Mouse (Mus musculus) forebrain, embryonic 15.5 days (tissue): ENCODE data around the gene 1700016D06Rik. TPM values are rescaled to one million over a fixed set of nuclear protein-coding genes. Genes with fewer than 3 reads are reported as not detected.

ENCODE experiments used
- ATAC-seq: fragments of 200-750 bp; cut with Nextera tagmentation; replicated peaks from 2 replicates; pipeline ENCODE4 v1.8.0; 2017; ENCODE audit warnings: mild to moderate bottlenecking, moderate TSS enrichment, moderate library complexity
- H3K27ac ChIP-seq: fragments of 300-500 bp; sonication (generic); replicated peaks from 2 replicates; pipeline ENCODE4 v1.5.1; 2015; ENCODE audit warnings: mild to moderate bottlenecking, inconsistent platforms
- H3K27me3 ChIP-seq: fragments of 300-500 bp; sonication (generic); 2 replicates; pipeline ENCODE4 v1.6.1; 2015; ENCODE audit warnings: inconsistent platforms
- H3K36me3 ChIP-seq: fragments of 300-500 bp; sonication (generic); 2 replicates; pipeline ENCODE4 v1.6.1; 2015; ENCODE audit warnings: mild to moderate bottlenecking, inconsistent platforms
- H3K4me1 ChIP-seq: fragments of 300-500 bp; sonication (generic); 2 replicates; pipeline ENCODE4 v1.6.1; 2015; ENCODE audit warnings: inconsistent platforms
- H3K4me2 ChIP-seq: fragments of 300-500 bp; sonication (generic); replicated peaks from 2 replicates; pipeline ENCODE4 v1.6.1; 2015; ENCODE audit warnings: mild to moderate bottlenecking, inconsistent platforms
- H3K4me3 ChIP-seq: fragments of 300-500 bp; sonication (generic); 2 replicates; pipeline ENCODE4 v1.5.1; 2015; ENCODE audit warnings: mild to moderate bottlenecking, inconsistent platforms
- H3K9ac ChIP-seq: fragments of 300-500 bp; sonication (generic); replicated peaks from 2 replicates; pipeline ENCODE4 v1.6.1; 2015; ENCODE audit warnings: mild to moderate bottlenecking, inconsistent platforms
- H3K9me3 ChIP-seq: fragments of 300-500 bp; sonication (generic); 2 replicates; pipeline ENCODE4 v1.6.1; 2016; ENCODE audit warnings: inconsistent platforms
- WGBS: fragments of 180-500 bp; shearing (Covaris S2); methylation state at CpG from one replicate; pipeline ENCODE4 v1.1.7; 2015; ENCODE audit warnings: mixed read lengths; 5-methylcytosine and 5-hydroxymethylcytosine counted together
- polyA plus RNA-seq: library from polyadenylated mRNA; unstranded; fragments of >200 nt; fragmentation: Nextera tagmentation; extraction: Ambion mirVana; gene quantifications from 2 replicates; pipeline ENCODE4 v1.2.1, GENCODE M21; 2015

Gene 1700016D06Rik
- polyA plus RNA-seq, 1 experiment from 2014 or later: 0.25 TPM

DNA sequence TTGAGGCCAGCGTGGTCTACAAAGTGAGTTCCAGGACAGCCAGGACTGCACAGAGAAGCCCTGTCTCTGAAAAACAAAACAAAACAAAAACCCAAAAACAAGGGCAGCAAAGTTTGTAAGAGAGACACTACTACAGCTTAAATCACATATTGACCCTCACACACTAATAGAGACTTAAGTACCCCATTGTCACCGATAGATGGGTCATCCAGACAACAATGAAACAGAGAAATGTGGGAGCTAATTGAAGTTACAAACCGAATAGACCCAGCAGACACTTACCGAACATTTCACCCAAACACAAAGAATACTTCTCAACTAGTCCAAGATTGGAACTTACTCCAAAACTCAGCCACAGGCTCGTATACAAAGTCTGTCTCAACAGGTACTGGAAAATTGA lies 50.8 kb downstream of the 1700016D06Rik start:
- Histone ChIP-seq H3K27ac (no peak overlapping the region), H3K36me3 (no peaks in the 10 kb centered on the region), H3K27me3 (no peaks in the 10 kb centered on the region), H3K9ac (no peak overlapping the region), H3K9me3 (no peaks in the 10 kb centered on the region), H3K4me3 (no peak overlapping the region), H3K4me1 (no peaks in the 10 kb centered on the region), H3K4me2 (no peak overlapping the region)
- WGBS: 84% methylated on average over 5 of the region's 5 CpGs
- ATAC-seq: no peak

DNA sequence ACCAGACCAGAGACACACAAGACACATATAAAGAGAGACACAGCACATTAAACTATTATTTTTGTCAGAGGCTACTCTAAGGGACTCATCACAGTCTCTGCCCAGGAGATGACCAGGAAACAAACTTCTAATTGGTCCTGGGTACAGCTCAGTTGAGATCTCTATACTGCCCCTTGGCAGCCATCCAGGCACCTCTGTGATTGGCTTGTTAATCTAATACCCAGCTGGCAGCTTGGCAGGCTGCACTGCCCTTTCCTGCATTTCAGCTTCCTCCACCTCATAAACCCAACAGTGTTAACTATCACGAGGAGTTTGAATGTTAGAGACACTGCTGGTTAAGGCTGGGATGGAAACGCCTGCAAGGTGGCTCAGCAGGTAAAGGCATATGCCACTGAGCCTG lies 57.7 kb downstream of the 1700016D06Rik start:
- no peak; the same call in 1 of the 2 replicates for ATAC-seq
- peaks cover 3% of the 10 kb centered on the region; the same call in 1 of the 2 replicates for H3K36me3 ChIP-seq

DNA sequence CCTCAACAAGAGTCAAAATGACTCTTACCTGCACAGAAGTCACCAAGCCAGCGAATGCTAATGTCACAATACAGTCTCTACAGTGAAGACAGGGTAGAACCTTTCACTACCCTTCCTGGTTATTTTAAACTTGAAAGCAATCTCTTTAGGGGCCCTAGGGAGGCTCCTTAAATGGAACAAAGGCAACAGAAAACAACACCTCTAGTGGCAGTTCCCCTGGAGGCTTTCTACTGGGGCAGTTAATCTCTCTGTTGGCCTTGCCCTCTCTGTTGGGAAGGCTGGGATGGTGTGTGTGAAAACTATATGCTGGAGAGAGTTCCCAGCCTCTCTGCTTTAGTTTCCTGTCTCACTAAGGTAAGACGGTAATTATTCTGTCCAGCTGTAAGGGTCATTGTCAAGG lies 60.3 kb downstream of the 1700016D06Rik start:
- H3K27ac ChIP-seq: no peak overlapping the region
- ATAC-seq: no peak
- no peaks in the 10 kb centered on the region for H3K9me3 ChIP-seq
- no peak overlapping the region for H3K4me3 ChIP-seq
- no peaks in the 10 kb centered on the region for H3K27me3 ChIP-seq
- peaks cover 3% of the 10 kb centered on the region; the same call in 1 of the 2 replicates for H3K36me3 ChIP-seq
- H3K4me1 ChIP-seq: peaks cover 9% of the 10 kb centered on the region
- no peak overlapping the region for H3K4me2 ChIP-seq
- H3K9ac ChIP-seq: no peak overlapping the region
- 68% methylated on average over 2 of the region's 2 CpGs for WGBS

More for the DNA sequence above, 57.7 kb downstream of the 1700016D06Rik start:
- Histone ChIP-seq H3K4me3 (no peak overlapping the region), H3K4me2 (no peak overlapping the region), H3K9ac (no peak overlapping the region), H3K27ac (no peak overlapping the region), H3K4me1 (no peaks in the 10 kb centered on the region), H3K9me3 (no peaks in the 10 kb centered on the region), H3K27me3 (no peaks in the 10 kb centered on the region)
- 44% methylated on average over 2 of the region's 2 CpGs for WGBS

DNA sequence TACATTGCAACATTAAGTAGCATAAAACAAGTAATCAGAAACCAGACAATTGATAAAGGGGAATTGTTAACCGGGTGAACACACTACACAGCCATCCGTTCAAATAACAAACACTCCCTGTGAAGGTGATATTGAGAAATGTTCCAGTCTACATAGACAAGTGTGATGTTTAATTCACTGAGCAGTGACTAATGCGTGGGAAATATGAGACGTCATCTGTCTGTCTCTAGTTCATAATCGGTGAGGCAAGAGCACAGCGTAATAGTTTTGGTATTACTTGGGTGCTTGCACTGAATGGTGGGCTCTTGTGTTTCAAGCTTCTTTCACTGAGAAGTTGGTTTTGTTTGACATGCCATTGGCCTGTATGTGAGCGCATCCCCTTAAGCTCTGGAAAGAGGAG lies 63.3 kb downstream of the 1700016D06Rik start:
- H3K4me2 ChIP-seq: no peak overlapping the region
- WGBS: 89% methylated on average over 7 of the region's 7 CpGs
- no peaks in the 10 kb centered on the region for H3K9me3 ChIP-seq
- peaks cover 3% of the 10 kb centered on the region; the same call in 1 of the 2 replicates for H3K36me3 ChIP-seq
- no peak overlapping the region for H3K9ac ChIP-seq
- H3K4me3 ChIP-seq: no peak overlapping the region
- H3K4me1 ChIP-seq: peaks cover 27% of the 10 kb centered on the region
- no peak for ATAC-seq
- H3K27me3 ChIP-seq: no peaks in the 10 kb centered on the region
- 0 out of 2 replicates have a peak overlapping the region, but pooled peaks have one; percentile 99 for H3K27ac ChIP-seq

DNA sequence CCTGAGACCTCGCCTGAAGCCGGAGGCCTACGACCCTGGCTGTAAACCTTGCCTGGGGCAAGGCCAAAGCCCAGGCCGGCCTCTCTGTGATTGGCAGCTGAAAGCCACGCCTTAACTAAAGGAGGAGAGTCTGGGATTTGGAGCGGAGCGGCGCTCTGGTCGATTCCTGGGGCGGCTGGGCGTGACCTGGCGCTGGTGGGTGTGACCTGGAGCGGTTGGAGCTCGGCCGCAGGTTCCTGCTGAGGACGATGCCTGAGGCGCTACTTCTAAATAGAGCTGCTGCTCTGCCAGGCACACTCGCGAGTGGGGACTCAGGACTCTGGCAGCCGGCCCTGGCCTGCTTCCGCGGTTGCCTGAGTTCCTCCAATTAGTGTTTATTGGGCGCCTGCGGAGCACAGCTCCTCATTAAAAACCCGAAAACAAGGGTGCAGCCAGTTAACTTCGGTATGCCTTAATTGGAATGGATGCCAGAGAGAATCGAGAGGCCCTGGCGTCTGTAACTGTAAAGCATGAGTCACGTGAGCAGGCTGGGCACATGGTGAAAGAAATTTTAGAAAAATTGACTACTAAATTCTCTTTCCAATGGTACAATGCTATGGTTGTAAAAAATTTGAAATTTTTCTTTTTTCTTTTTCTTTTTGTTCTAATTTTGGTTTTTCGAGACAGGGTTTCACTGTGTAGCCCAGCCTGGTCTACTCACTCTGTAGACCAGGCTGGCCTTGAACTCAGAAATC lies 64.4 kb downstream of the 1700016D06Rik start:
- H3K27me3 ChIP-seq: no peaks in the 10 kb centered on the region
- peak; percentile 48 for ATAC-seq
- 2% methylated on average over 30 of the region's 30 CpGs for WGBS
- peaks cover 34% of the 10 kb centered on the region for H3K4me1 ChIP-seq
- no peaks in the 10 kb centered on the region for H3K9me3 ChIP-seq
- peak overlapping the region; percentile 96 for H3K9ac ChIP-seq
- peak overlapping the region; percentile 73 for H3K4me2 ChIP-seq
- H3K4me3 ChIP-seq: peak overlapping the region; percentile 90
- peaks cover 8% of the 10 kb centered on the region for H3K36me3 ChIP-seq
- peak overlapping the region; percentile 99 for H3K27ac ChIP-seq

DNA sequence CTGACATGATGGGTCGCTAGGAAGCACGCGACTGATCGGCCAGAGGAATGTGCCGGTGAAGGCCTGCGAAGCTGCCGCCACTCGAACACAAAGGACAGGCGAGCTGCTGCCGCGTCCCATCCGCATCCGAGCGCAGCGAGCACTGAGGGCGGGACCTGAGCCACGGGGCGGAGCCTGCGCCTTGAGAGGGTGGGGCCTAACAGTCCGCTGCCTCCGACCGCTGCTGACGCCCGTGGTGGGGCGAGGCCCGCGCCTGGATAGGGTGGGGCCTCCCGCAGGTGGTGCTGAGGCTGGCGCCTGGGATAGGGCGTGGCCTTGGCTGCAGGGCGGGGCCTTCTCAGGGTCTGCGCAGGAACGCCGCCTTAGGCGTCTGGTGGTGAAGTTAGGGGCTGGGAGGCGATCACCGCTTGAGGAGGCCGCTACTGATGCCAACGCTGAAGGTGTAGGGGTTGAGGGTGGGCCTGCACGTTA lies 65.2 kb downstream of the 1700016D06Rik start, which contains the start of gene Ankrd10:
TSS of gene Ankrd10 (minus strand) at position 147 of the 471 bp plus-strand sequence.
- Histone ChIP-seq H3K9ac (peak within 1 kb of the TSS; percentile 96), H3K4me3 (peak within 1 kb of the TSS; percentile 90), H3K36me3 (peaks cover 14% of the 10 kb centered on the region), H3K27me3 (no peaks in the 10 kb centered on the region), H3K4me1 (peaks cover 38% of the 10 kb centered on the region), H3K9me3 (no peaks in the 10 kb centered on the region), H3K27ac (peak within 1 kb of the TSS; percentile 99), H3K4me2 (peak within 1 kb of the TSS; percentile 73)
- whole genome bisulfite sequencing: under 1% methylated on average over 40 of the region's 40 CpGs
- ATAC-seq: peak; percentile 93

DNA sequence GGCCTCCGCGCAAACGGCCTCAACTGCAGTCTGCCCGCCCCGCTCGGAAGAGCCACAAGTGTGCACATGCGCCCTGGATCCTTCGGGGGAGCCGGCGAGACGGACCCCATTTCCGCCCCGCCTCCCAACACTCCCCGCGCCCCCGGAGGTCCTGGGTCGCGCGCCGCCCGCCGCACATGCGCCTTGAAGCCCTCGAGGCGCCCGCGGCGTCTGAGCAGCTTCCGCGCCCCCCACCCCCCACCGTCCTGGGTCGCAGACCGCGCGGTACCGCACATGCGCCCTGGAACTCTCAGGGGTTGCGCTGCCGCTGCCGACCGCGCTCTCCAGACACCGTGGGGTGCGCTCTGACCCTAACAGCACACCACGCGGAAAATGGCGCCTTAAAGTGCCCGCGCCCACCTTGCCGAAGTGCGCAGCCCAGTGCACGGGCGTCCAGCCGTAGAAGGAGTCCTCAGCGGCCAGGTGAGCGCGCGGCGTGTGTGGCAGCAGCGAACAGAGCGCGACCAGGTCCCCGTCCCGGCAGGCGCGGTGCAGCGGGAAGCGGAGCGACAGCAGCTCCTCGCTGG lies 65.8 kb downstream of the 1700016D06Rik start:
- H3K9me3 ChIP-seq: no peaks in the 10 kb centered on the region
- H3K4me3 ChIP-seq: peak overlapping the region; percentile 90
- H3K27me3 ChIP-seq: no peaks in the 10 kb centered on the region
- H3K9ac ChIP-seq: peak overlapping the region; percentile 96
- WGBS: under 1% methylated on average over 70 of the region's 70 CpGs
- peaks cover 38% of the 10 kb centered on the region for H3K4me1 ChIP-seq
- H3K36me3 ChIP-seq: peaks cover 17% of the 10 kb centered on the region
- ATAC-seq: peak; percentile 85
- H3K4me2 ChIP-seq: peak overlapping the region; percentile 73
- peak overlapping the region; percentile 99 for H3K27ac ChIP-seq

DNA sequence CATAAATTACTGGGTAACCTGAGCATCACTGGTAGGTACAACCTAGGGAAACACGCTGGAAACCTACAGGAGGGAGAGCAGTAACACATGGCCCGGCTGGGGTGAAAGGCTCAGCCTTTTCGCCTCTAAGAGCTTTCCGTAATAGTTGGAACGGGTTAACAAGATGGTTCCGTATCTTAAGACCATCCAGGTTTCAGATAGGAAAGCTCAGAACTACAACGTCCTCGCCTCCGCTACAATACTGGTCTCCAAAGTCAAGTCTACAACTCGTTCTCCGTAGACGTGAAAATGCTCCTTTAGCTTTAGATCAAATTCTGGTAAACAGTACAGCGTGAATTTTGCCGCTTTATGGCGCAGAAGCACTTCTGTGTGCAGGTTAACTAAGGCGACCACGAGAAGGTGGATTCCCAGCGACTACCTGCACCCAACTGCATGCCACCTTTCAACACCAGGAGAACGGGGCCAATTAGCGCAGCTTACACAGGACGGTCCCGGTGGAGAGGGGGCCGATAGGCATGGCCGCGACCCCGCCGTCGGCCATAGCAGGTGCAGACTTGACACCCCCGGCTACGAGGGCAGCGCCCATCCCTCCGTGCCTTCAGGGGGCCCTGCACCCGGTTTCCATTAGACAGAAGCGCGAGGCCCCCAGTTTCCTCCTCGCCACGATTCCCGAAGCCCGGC lies 66.4 kb downstream of the 1700016D06Rik start:
- Histone ChIP-seq H3K36me3 (peaks cover 21% of the 10 kb centered on the region), H3K4me1 (peaks cover 38% of the 10 kb centered on the region), H3K9ac (peak overlapping the region; percentile 96), H3K9me3 (no peaks in the 10 kb centered on the region), H3K4me3 (peak overlapping the region; percentile 90), H3K27ac (peak overlapping the region; percentile 99; the same call in 1 of the 2 replicates), H3K4me2 (peak overlapping the region; percentile 73), H3K27me3 (no peaks in the 10 kb centered on the region)
- under 1% methylated on average over 39 of the region's 39 CpGs for WGBS
- peak; percentile 20 for ATAC-seq

DNA sequence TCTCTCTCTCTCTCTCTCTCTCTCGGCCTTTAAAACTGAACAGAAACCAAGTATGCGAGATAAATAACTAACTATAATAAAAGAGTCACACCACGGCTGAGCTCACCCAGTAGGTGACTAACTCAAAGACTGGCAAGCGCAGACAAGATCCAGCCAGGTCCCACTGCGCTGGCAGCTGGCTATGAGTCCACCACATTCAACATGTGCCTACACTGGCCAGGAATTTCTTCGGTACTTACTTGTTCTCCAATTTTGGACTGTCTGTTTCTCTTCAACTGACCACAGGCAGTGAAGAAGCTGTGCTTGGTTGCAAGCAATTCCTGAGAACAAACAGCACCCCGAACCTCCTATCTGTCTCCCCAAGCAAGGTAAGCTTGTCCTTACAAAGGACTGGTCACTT lies 67.4 kb downstream of the 1700016D06Rik start:
- Histone ChIP-seq H3K27me3 (no peaks in the 10 kb centered on the region), H3K36me3 (peaks cover 28% of the 10 kb centered on the region), H3K27ac (no peak overlapping the region), H3K9me3 (no peaks in the 10 kb centered on the region), H3K4me3 (peak overlapping the region; percentile 90), H3K9ac (peak overlapping the region; percentile 96), H3K4me1 (peaks cover 42% of the 10 kb centered on the region), H3K4me2 (peak overlapping the region; percentile 73)
- WGBS: 49% methylated on average over 7 of the region's 7 CpGs
- no peak for ATAC-seq

DNA sequence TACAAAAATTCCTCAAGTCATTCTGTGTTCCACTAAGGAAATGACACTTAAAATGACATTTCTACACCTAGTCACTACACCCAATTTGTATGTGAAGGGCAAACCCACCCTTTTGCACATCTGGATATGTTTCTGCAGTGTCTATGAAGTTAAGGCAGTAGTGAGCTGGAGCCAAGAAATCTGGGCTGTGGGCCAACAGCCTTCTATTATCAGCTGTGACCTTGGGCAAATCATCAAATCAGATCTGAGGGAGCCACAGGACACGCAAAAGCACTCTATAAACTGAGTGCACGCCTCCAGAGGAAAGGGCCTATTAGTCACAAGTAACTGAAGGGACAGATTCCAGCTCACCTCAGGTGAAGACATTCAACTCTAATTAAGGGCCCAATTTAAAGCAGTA lies 68.5 kb downstream of the 1700016D06Rik start:
- Histone ChIP-seq H3K36me3 (peaks cover 32% of the 10 kb centered on the region), H3K27me3 (no peaks in the 10 kb centered on the region), H3K9me3 (no peaks in the 10 kb centered on the region), H3K4me3 (no peak overlapping the region), H3K4me2 (no peak overlapping the region; the same call in 1 of the 2 replicates), H3K27ac (no peak overlapping the region), H3K4me1 (peaks cover 43% of the 10 kb centered on the region), H3K9ac (no peak overlapping the region)
- 3% methylated on average over 2 of the region's 2 CpGs for WGBS
- ATAC-seq: no peak

DNA sequence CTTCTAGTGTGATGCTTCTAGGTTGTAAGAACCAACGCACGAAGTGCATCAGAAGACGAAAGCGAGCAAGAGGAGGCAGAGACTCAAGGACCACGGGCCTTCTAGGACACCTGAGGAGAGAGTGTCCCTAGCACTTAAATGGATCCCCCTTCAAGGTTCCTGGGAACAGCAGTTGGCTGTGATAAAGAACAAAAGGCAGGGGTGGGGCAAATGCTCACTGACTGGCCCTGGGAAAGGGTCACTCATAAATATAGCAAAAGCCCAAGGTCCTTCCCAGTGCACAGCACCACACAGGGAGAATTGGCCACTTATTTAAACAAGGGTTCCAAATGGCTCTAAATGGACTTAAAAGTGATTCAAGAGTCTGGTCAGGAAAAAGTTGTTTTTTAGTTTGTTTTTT lies 71.7 kb downstream of the 1700016D06Rik start:
- peaks cover 33% of the 10 kb centered on the region for H3K4me1 ChIP-seq
- ATAC-seq: no peak
- H3K9ac ChIP-seq: no peak overlapping the region
- H3K27ac ChIP-seq: no peak overlapping the region
- 82% methylated on average over 5 of the region's 5 CpGs for WGBS
- no peaks in the 10 kb centered on the region for H3K27me3 ChIP-seq
- H3K9me3 ChIP-seq: no peaks in the 10 kb centered on the region
- no peak overlapping the region for H3K4me3 ChIP-seq
- H3K36me3 ChIP-seq: peaks cover 55% of the 10 kb centered on the region
- no peak overlapping the region for H3K4me2 ChIP-seq
